31 mouse cellular contexts compared by ENCODE assay signal in genomic region chr3:124935147-124935849, GRCm38 (mm10).
DNase-seq lines count a peak whose midpoint lies in the region; ATAC-seq and TF ChIP-seq lines count a peak whose summit lies in the region.
"Had no signal": no experiment of that assay in that cellular context is flagged by ENCODE, and none has a peak within 500 bp of the region (broad histone marks: within the 10 kb centered on the region; RNA-seq: fewer than 3 reads in every experiment).

No protein-coding gene starts in this region.

- peak; percentile 56 for DNase-seq in embryonic facial prominence, embryonic 14.5 days (ENCODE audit: low spot score)
- DNase-seq in embryonic facial prominence, embryonic 10.5 days (ENCODE audit: low spot score): no peak
- DNase-seq in Patski (ENCODE audit: low read depth, low spot score): peak; percentile 22
- no peak for DNase-seq in liver, embryonic 14.5 days (ENCODE audit: low read depth in 3 of 3, low spot score in 3 of 3)
- DNase-seq in gastrocnemius, adult 2 months: no peak
- no peak for DNase-seq in kidney, adult 9 months
- DNase-seq: adrenal gland, adult 8-10 months; cerebellum, adult 8-10 months; cerebellum, postnatal 25 days; heart, postnatal 10 days; kidney, postnatal 14 days; layer of hippocampus, postnatal 36 days; left cerebral cortex, postnatal 4 days; lung, adult 18-20 months; right cerebral cortex, adult 18-20 months; thymus, adult 18-20 months; thymus, postnatal 25 days had no signal

- TF ChIP-seq EP300 in liver, embryonic 14.5 days (IDR thresholded peaks at IDR 0.05; ENCODE audit: low read depth): no peak

- intact Hi-C loops in gastrocnemius, adult 2 months (cut with DNase I): no loop called here

- no peak overlapping the region for H3K9ac ChIP-seq in embryonic facial prominence, embryonic 14.5 days (ENCODE audit: low read depth, low read length)
- no peak overlapping the region for H3K9ac ChIP-seq in intestine, embryonic 16.5 days (ENCODE audit: low read depth, low read length)
- H3K9ac ChIP-seq in liver, embryonic 14.5 days (replicated peaks): no peak overlapping the region
- H3K9ac ChIP-seq: forebrain, embryonic 15.5 days; heart, embryonic 13.5 days; hindbrain, embryonic 15.5 days; neural tube, embryonic 12.5 days had no signal

- TF ChIP-seq CTCF in Patski (IDR thresholded peaks at IDR 0.05): no peak
- TF ChIP-seq CTCF in liver, embryonic 14.5 days (IDR thresholded peaks at IDR 0.05; ENCODE audit: low read depth): no peak
- no peak for TF ChIP-seq CTCF in gastrocnemius, adult 2 months (IDR thresholded peaks at IDR 0.05)

- 64% methylated on average over 2 of the region's 2 CpGs for WGBS in embryonic facial prominence, embryonic 14.5 days
- WGBS in embryonic facial prominence, embryonic 10.5 days: 83% methylated on average over 2 of the region's 2 CpGs
- WGBS in intestine, embryonic 16.5 days: 61% methylated on average over 2 of the region's 2 CpGs
- WGBS in liver, embryonic 14.5 days (ENCODE audit: insufficient replicate concordance): 57% methylated on average over 2 of the region's 2 CpGs

- H3K9me3 ChIP-seq in embryonic facial prominence, embryonic 14.5 days (ENCODE audit: control insufficient read depth, low read length): no peaks in the 10 kb centered on the region
- no peaks in the 10 kb centered on the region for H3K9me3 ChIP-seq in embryonic facial prominence, embryonic 10.5 days
- H3K9me3 ChIP-seq in intestine, embryonic 16.5 days (ENCODE audit: control insufficient read depth, low read length): no peaks in the 10 kb centered on the region
- H3K9me3 ChIP-seq in liver, embryonic 14.5 days (ENCODE audit: control insufficient read depth, low read length): no peaks in the 10 kb centered on the region
- H3K9me3 ChIP-seq: forebrain, embryonic 10.5 days; forebrain, embryonic 15.5 days; heart, embryonic 13.5 days; hindbrain, embryonic 15.5 days; neural tube, embryonic 12.5 days had no signal

- no peak overlapping the region for H3K4me3 ChIP-seq in embryonic facial prominence, embryonic 14.5 days (ENCODE audit: low read depth, low read length)
- no peak overlapping the region for H3K4me3 ChIP-seq in embryonic facial prominence, embryonic 10.5 days
- no peak overlapping the region for H3K4me3 ChIP-seq in intestine, embryonic 16.5 days (ENCODE audit: low read length)
- no peak overlapping the region for H3K4me3 ChIP-seq in liver, embryonic 14.5 days (ENCODE audit: insufficient read depth in 1 of 2, low read depth in 2 of 2, low read length in 2 of 2)
- H3K4me3 ChIP-seq in gastrocnemius, adult 2 months: no peak overlapping the region
- H3K4me3 ChIP-seq: forebrain, embryonic 10.5 days; forebrain, embryonic 15.5 days; heart, embryonic 13.5 days; hindbrain, embryonic 15.5 days; layer of hippocampus, adult 2 months; neural tube, embryonic 12.5 days had no signal

- no peak overlapping the region for H3K4me2 ChIP-seq in embryonic facial prominence, embryonic 14.5 days (ENCODE audit: low read depth, low read length)
- H3K4me2 ChIP-seq in intestine, embryonic 16.5 days (ENCODE audit: low read depth, low read length): no peak overlapping the region
- no peak overlapping the region for H3K4me2 ChIP-seq in liver, embryonic 14.5 days (ENCODE audit: low read depth)
- H3K4me2 ChIP-seq: forebrain, embryonic 15.5 days; heart, embryonic 13.5 days; hindbrain, embryonic 15.5 days; neural tube, embryonic 12.5 days had no signal

- in situ Hi-C loops in Patski (cut with MboI; ENCODE audit: low pct_unique_long_range_greater_than_20kb): no loop called here

- H3K27me3 ChIP-seq in embryonic facial prominence, embryonic 14.5 days (replicated peaks; ENCODE audit: control insufficient read depth, insufficient read depth, low read length): no peaks in the 10 kb centered on the region
- no peaks in the 10 kb centered on the region for H3K27me3 ChIP-seq in embryonic facial prominence, embryonic 10.5 days (replicated peaks; ENCODE audit: low read depth, poor library complexity, severe bottlenecking)
- no peaks in the 10 kb centered on the region for H3K27me3 ChIP-seq in Patski
- no peaks in the 10 kb centered on the region for H3K27me3 ChIP-seq in intestine, embryonic 16.5 days (replicated peaks; ENCODE audit: control insufficient read depth, insufficient read depth, low read length)
- no peaks in the 10 kb centered on the region for H3K27me3 ChIP-seq in liver, embryonic 14.5 days (ENCODE audit: control insufficient read depth, insufficient read depth, low read length)
- H3K27me3 ChIP-seq: CH12.LX; forebrain, embryonic 15.5 days; heart, embryonic 13.5 days; hindbrain, embryonic 15.5 days; neural tube, embryonic 12.5 days had no signal

- H3K4me1 ChIP-seq in embryonic facial prominence, embryonic 14.5 days (ENCODE audit: control insufficient read depth, insufficient read depth, low read length): no peaks in the 10 kb centered on the region
- no peaks in the 10 kb centered on the region for H3K4me1 ChIP-seq in embryonic facial prominence, embryonic 10.5 days
- no peaks in the 10 kb centered on the region for H3K4me1 ChIP-seq in intestine, embryonic 16.5 days (ENCODE audit: control insufficient read depth, insufficient read depth, low read length)
- H3K4me1 ChIP-seq in liver, embryonic 14.5 days (replicated peaks; ENCODE audit: control insufficient read depth in 2 of 2, insufficient read depth in 2 of 2, low read length in 1 of 2): 0 out of 4 replicates have a peak, but pooled peaks cover 0 to 4% of the 10 kb centered on the region in 2 experiments
- H3K4me1 ChIP-seq: heart, embryonic 13.5 days; hindbrain, embryonic 15.5 days; neural tube, embryonic 12.5 days had no signal

- no peak for ATAC-seq in embryonic facial prominence, embryonic 14.5 days (ENCODE audit: low read depth)
- ATAC-seq in Patski: peak; percentile 85
- ATAC-seq in intestine, embryonic 16.5 days: peak; percentile 94
- peak; percentile 53; the same call in 1 of the 2 replicates for ATAC-seq in liver, embryonic 14.5 days (ENCODE audit: insufficient read depth)
- ATAC-seq in megakaryocyte-erythroid progenitor cell, adult 5-6 weeks (replicated peaks; ENCODE audit: low FRiP score, low TSS enrichment, poor library complexity, severe bottlenecking): no peak
- ATAC-seq: forebrain, embryonic 15.5 days; inflammation-experienced regulatory T-cells, adult 6 months; lung, postnatal 0 days; midbrain, embryonic 16.5 days had no signal

- CTCF ChIA-PET in Patski (lab: Charles Lee): interaction anchor here (1.4 kb wide), 1 partner anchor 66 kb away, joined by 3 read pairs; no protein-coding TSS in a partner anchor

- no peak overlapping the region for H3K27ac ChIP-seq in embryonic facial prominence, embryonic 14.5 days (replicated peaks; ENCODE audit: low read depth, low read length)
- H3K27ac ChIP-seq in embryonic facial prominence, embryonic 10.5 days (replicated peaks): no peak overlapping the region
- no peak overlapping the region for H3K27ac ChIP-seq in intestine, embryonic 16.5 days (ENCODE audit: low read length)
- no peak overlapping the region for H3K27ac ChIP-seq in liver, embryonic 14.5 days
- H3K27ac ChIP-seq in gastrocnemius, adult 2 months: no peak overlapping the region
- H3K27ac ChIP-seq: forebrain, embryonic 10.5 days; forebrain, embryonic 15.5 days; heart, embryonic 13.5 days; hindbrain, embryonic 15.5 days; layer of hippocampus, adult 2 months; macrophage; neural tube, embryonic 12.5 days; stomach, postnatal 0 days had no signal

- POLR2A ChIA-PET in Patski (lab: Charles Lee): no interaction called here

- H3K36me3 ChIP-seq in embryonic facial prominence, embryonic 14.5 days (ENCODE audit: control insufficient read depth, insufficient read depth, low read length): no peaks in the 10 kb centered on the region
- H3K36me3 ChIP-seq in embryonic facial prominence, embryonic 10.5 days (replicated peaks): no peaks in the 10 kb centered on the region
- no peaks in the 10 kb centered on the region for H3K36me3 ChIP-seq in intestine, embryonic 16.5 days (ENCODE audit: control insufficient read depth, insufficient read depth, low read length)
- H3K36me3 ChIP-seq in liver, embryonic 14.5 days (replicated peaks; ENCODE audit: control insufficient read depth, insufficient read depth, low read depth): no peaks in the 10 kb centered on the region
- H3K36me3 ChIP-seq: forebrain, embryonic 10.5 days; forebrain, embryonic 15.5 days; heart, embryonic 13.5 days; hindbrain, embryonic 15.5 days; neural tube, embryonic 12.5 days had no signal

Comparison
In these comparisons a context has a peak if more than half of its experiments do, and no peak if none do; other contexts are left out.
1. DNase-seq: peak in embryonic facial prominence, embryonic 14.5 days (single experiment) and Patski (single experiment); none in embryonic facial prominence, embryonic 10.5 days (single experiment), liver, embryonic 14.5 days (0 of 3), gastrocnemius, adult 2 months (single experiment) and kidney, adult 9 months (single experiment).
2. ATAC-seq: peak in Patski (single experiment), intestine, embryonic 16.5 days (single experiment) and liver, embryonic 14.5 days (single experiment); none in embryonic facial prominence, embryonic 14.5 days (single experiment) and megakaryocyte-erythroid progenitor cell, adult 5-6 weeks (single experiment).